In the genomic region with DNA sequence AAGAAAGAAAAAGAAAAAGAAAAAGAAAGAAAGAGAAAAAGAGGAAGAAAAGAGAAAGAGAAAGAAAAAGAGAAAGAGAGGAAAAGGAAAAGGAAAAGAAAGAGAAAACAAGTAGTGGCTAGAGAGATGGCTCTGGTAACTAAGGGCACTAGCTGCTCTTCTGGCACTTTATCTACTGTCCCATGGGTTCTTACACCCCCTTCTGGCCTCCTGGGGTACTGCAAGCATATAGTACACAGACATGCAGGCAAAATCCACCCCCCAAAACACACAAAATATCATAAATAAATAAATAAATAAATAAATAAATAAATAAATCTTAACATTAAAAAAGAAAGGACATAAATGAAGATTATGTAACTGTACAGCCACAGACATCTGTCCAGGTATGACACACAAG, we compare ENCODE assay signal across 9 mouse cellular contexts. TPM values are rescaled to one million over a fixed set of nuclear protein-coding genes. Genes with fewer than 3 reads are reported as not detected.
DNase-seq lines count a peak whose midpoint lies in the region; ATAC-seq and TF ChIP-seq lines count a peak whose summit lies in the region.
"Had no signal": no experiment of that assay in that cellular context is flagged by ENCODE, and none has a peak within 500 bp of the region (broad histone marks: within the 10 kb centered on the region; RNA-seq: fewer than 3 reads in every experiment).

No protein-coding gene starts in this region.

- H3K36me3 ChIP-seq in liver, embryonic 14.5 days (replicated peaks; ENCODE audit: control insufficient read depth, insufficient read depth, low read depth) = no peaks in the 10 kb centered on the region
- no peaks in the 10 kb centered on the region for H3K36me3 ChIP-seq in small intestine, adult 2 months (ENCODE audit: control insufficient read depth, insufficient read depth, low read length)

- no peak overlapping the region for H3K4me2 ChIP-seq in liver, embryonic 14.5 days (ENCODE audit: low read depth)

- no peaks in the 10 kb centered on the region for H3K4me1 ChIP-seq in liver, embryonic 14.5 days (replicated peaks; ENCODE audit: control insufficient read depth in 2 of 2, insufficient read depth in 2 of 2, low read length in 1 of 2)
- H3K4me1 ChIP-seq in small intestine, adult 2 months (ENCODE audit: control insufficient read depth, insufficient read depth, insufficient read length, low read length) = no peaks in the 10 kb centered on the region

- TF ChIP-seq CTCF in liver, embryonic 14.5 days (IDR thresholded peaks at IDR 0.05; ENCODE audit: low read depth) = peak; percentile 79
- TF ChIP-seq CTCF in small intestine, adult 2 months (IDR thresholded peaks at IDR 0.05; ENCODE audit: extremely low read depth, insufficient read length, insufficient replicate concordance, low read depth, low read length) = peak; percentile 41; the same call in 1 of the 2 replicates

- TF ChIP-seq POLR2A in small intestine, adult 2 months (IDR thresholded peaks at IDR 0.05; ENCODE audit: low read depth, low read length) = no peak

- no peaks in the 10 kb centered on the region for H3K9me3 ChIP-seq in liver, embryonic 14.5 days (ENCODE audit: control insufficient read depth, low read length)

- no peak for TF ChIP-seq EP300 in liver, embryonic 14.5 days (IDR thresholded peaks at IDR 0.05; ENCODE audit: low read depth)

- no peak overlapping the region for H3K27ac ChIP-seq in liver, embryonic 14.5 days
- H3K27ac ChIP-seq in small intestine, adult 2 months (ENCODE audit: insufficient read depth, low read depth, low read length) = no peak overlapping the region

- no peaks in the 10 kb centered on the region for H3K27me3 ChIP-seq in liver, embryonic 14.5 days (ENCODE audit: control insufficient read depth, insufficient read depth, low read length)
- H3K27me3 ChIP-seq in small intestine, adult 2 months (ENCODE audit: control insufficient read depth, insufficient read depth, low read length) = no peaks in the 10 kb centered on the region

- no peak overlapping the region for H3K9ac ChIP-seq in liver, embryonic 14.5 days (replicated peaks)

- ATAC-seq in liver, embryonic 14.5 days (ENCODE audit: insufficient read depth) = no peak
- no peak for ATAC-seq in frontal cortex, adult (ENCODE audit: low TSS enrichment)

- DNase-seq in left cerebral cortex, postnatal 4 days = peak; percentile 68
- DNase-seq in left cerebral cortex, postnatal 36 days (ENCODE audit: low spot score in 2 of 2) = no peak
- DNase-seq in MEL-GATA-1-ER (ENCODE audit: extremely low read depth, low read depth) = peak; percentile 60
- peak; percentile 66 to 77 for DNase-seq in adrenal gland, postnatal 36 days
- DNase-seq in gastrocnemius, postnatal 36 days = peak; percentile 30 to 47
- DNase-seq in liver, embryonic 14.5 days (ENCODE audit: low read depth in 3 of 3, low spot score in 3 of 3) = peak; percentile 34 to 43 (median 39)

- H3K4me3 ChIP-seq in liver, embryonic 14.5 days (ENCODE audit: insufficient read depth in 1 of 2, low read depth in 2 of 2, low read length in 2 of 2) = no peak overlapping the region
- H3K4me3 ChIP-seq in small intestine, adult 2 months (ENCODE audit: low read depth, low read length) = no peak overlapping the region

- intact Hi-C loops in left cerebral cortex, postnatal 4 days (cut with DNase I) = no loop called here
- intact Hi-C loops in left cerebral cortex, postnatal 36 days (cut with DNase I) = loop anchor here (10.0 kb wide), 2 partner anchors 138 to 368 kb away; no protein-coding TSS in a partner anchor
- intact Hi-C loops in gastrocnemius, postnatal 36 days (cut with DNase I) = loop anchor here (5.0 kb wide), 1 partner anchor 371 kb away; no protein-coding TSS in a partner anchor

RNA-seq across cellular contexts. Expression of gene Mpp4, which starts 20.4 kb away (rescaled TPM):
- 1 to 10 TPM; 1.2 to 1.4 TPM for total RNA-seq in left cerebral cortex, postnatal 4 days (2021)
- total RNA-seq in left cerebral cortex, postnatal 36 days (2021) = 1 to 10 TPM in 1 of 2 experiments, under 1 TPM in 1; 0.79 to 2.0 TPM
- under 1 TPM; 0.16 to 0.23 TPM for total RNA-seq in adrenal gland, postnatal 36 days (2021)
- under 1 TPM; 0.10 to 0.17 TPM for total RNA-seq in gastrocnemius, postnatal 36 days (2021)
- 0.39 and 0.50 TPM in 2 replicates for polyA plus RNA-seq in liver, embryonic 14.5 days (2012; rRNA removed)
- 0.20 and 0.29 TPM in 2 replicates for polyA plus RNA-seq in liver, embryonic 14.5 days (2014; fragmentation: Nextera tagmentation; extraction: Ambion mirVana)
- polyA plus RNA-seq in small intestine, adult 2 months (2012; rRNA removed) = 1.4 and 2.9 TPM in 2 replicates

RNA-seq across cellular contexts. Expression of gene Tmem237, which starts 22.6 kb away (rescaled TPM):
- total RNA-seq in left cerebral cortex, postnatal 4 days (2021) = 10 to 100 TPM; 38.4 to 38.7 TPM
- 10 to 100 TPM; 30.2 to 32.2 TPM for total RNA-seq in left cerebral cortex, postnatal 36 days (2021)
- 10 to 100 TPM; 19.2 to 19.4 TPM for total RNA-seq in adrenal gland, postnatal 36 days (2021)
- 1 to 10 TPM; 2.2 to 2.6 TPM for total RNA-seq in gastrocnemius, postnatal 36 days (2021)
- polyA plus RNA-seq in liver, embryonic 14.5 days (2012; rRNA removed) = 3.1 and 4.3 TPM in 2 replicates
- polyA plus RNA-seq in liver, embryonic 14.5 days (2014; fragmentation: Nextera tagmentation; extraction: Ambion mirVana) = 6.5 and 6.9 TPM in 2 replicates
- 0.47 and 0.51 TPM in 2 replicates for polyA plus RNA-seq in small intestine, adult 2 months (2012; rRNA removed)

RNA-seq across cellular contexts. Expression of gene C2cd6, which starts 48.1 kb away (rescaled TPM):
- not detected for total RNA-seq in left cerebral cortex, postnatal 4 days (2021)
- not detected for total RNA-seq in left cerebral cortex, postnatal 36 days (2021)
- not detected for total RNA-seq in adrenal gland, postnatal 36 days (2021)
- total RNA-seq in gastrocnemius, postnatal 36 days (2021) = not detected
- not detected in 2 replicates for polyA plus RNA-seq in liver, embryonic 14.5 days (2012; rRNA removed)
- polyA plus RNA-seq in liver, embryonic 14.5 days (2014; fragmentation: Nextera tagmentation; extraction: Ambion mirVana) = 0.04 TPM in 1 of 2 replicates, not detected in the other
- not detected in 2 replicates for polyA plus RNA-seq in small intestine, adult 2 months (2012; rRNA removed)
- polyA plus RNA-seq: heart, embryonic 14.5 days had no signal

Comparison
In these comparisons a context has a peak if more than half of its experiments do, and no peak if none do; other contexts are left out.
1. DNase-seq: peak in left cerebral cortex, postnatal 4 days (single experiment), MEL-GATA-1-ER (single experiment), adrenal gland, postnatal 36 days (2 of 2), gastrocnemius, postnatal 36 days (2 of 2) and liver, embryonic 14.5 days (3 of 3); none in left cerebral cortex, postnatal 36 days (0 of 2).
2. RNA of gene Tmem237, which starts 22.6 kb away (total RNA-seq): 38.4 to 38.7 TPM in left cerebral cortex, postnatal 4 days, 30.2 to 32.2 TPM in left cerebral cortex, postnatal 36 days and 19.2 to 19.4 TPM in adrenal gland, postnatal 36 days; 2.2 to 2.6 TPM in gastrocnemius, postnatal 36 days; every median in the first group is over 4 times any median in the second.